Mouse (Mus musculus) c-Kit-negative CD71-positive TER-119-positive erythroid progenitor cells, embryonic 14.5 days (primary cell): Measurements from ENCODE around the gene Aqp2.

ENCODE experiments used
- DNase-seq: peaks from one replicate; pipeline ENCODE4 v3.0.0-alpha.2; 2013; ENCODE audit warnings: low read depth, low spot score

Gene Aqp2

DNA sequence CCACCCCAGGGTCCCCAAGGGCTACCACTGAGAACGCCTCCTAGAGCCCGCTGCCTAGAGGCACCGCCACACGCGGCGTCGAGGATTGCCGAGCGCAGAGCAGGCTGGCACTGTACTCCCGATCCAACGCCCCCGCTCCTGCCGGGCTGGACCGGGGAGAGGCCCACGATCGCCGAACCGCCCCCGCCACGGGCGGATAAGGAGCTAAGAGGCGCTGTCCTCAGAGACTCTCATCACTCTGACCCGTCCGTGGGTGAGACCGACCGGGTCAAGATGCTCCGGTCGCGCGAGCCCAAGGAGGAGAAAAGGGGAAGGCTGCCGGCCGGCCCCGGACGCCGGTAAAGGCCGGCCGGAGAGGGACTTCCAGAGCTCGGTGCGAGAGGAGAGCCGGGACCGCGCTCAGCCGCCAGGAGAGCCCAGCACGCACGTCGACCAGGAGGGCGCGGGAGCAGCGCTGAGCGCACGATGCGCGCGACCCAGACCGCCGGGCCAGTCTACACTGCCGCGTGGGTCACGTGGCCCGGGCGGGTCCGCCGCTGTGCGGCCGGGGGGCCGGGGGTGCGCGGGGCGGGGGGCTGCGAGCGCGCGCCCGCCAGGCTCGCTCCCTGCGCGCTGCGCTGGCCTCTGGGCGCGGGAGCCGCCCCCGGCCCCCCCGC is 11.7 kb downstream of the Aqp2 start, which contains the start of gene Aqp5:
Gene Aqp5, plus strand, starts transcription at position 354 of the 656 bp plus-strand sequence.
- DNase-seq: no peak

DNA sequence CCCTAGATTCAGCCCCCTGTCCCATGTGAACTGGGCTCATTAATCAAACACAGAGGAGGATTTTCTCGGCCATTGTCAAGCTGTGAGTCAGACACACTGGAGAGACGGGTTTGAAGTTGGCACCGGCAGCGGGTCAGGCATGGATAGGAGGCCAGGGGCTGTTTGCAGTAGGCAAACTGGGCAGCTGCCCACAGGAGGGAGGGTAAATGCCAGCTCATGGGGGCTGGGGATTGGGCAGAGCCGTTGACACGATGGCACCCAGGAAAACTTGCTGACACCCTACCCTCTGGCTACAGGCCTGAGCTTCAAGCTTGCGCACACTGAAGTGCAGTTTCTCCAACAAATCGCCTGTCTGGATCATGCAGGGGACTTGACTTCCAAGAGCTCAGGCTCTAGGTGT is 13.3 kb downstream of the Aqp2 start:
- no peak for DNase-seq

DNA sequence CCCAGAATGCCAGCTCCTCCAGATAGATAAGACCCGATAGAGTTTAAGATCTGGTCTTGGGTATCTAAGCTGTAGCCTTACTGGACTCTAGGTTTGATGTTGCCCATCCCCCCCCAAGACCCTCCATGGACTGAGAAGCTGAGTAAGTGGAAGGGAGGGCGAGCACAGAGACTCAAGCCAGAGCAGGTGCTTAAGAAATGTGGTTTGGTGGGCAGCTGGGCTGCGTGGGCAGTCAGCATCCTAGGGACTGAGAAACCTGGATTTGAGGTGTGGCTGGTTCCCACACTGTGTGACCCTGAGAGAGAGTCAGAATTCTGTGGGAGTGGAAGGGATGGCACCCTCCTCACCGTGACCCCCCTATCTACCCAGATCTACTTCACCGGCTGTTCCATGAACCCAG is 14.0 kb downstream of the Aqp2 start:
- no peak for DNase-seq

DNA sequence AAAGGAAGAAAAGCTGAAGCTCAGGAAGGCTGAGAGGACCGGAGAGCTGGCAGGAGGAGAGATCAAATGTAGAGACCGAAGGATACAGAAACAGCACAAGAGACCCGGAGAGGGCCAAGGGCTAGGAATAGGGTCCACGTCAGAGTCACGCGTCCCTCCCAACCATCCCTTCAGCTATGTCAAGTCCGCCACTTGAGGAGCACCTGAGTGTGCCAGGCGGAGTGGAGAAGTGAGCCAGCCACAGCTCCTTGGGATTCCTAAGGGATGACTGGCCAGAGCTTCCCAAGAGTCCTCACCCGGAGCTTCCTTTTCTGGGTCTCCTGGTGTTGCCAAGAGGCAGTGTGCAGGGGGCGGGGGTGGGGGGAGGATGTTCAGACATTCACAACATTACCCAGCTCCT is 16.1 kb downstream of the Aqp2 start:
- no peak for DNase-seq

DNA sequence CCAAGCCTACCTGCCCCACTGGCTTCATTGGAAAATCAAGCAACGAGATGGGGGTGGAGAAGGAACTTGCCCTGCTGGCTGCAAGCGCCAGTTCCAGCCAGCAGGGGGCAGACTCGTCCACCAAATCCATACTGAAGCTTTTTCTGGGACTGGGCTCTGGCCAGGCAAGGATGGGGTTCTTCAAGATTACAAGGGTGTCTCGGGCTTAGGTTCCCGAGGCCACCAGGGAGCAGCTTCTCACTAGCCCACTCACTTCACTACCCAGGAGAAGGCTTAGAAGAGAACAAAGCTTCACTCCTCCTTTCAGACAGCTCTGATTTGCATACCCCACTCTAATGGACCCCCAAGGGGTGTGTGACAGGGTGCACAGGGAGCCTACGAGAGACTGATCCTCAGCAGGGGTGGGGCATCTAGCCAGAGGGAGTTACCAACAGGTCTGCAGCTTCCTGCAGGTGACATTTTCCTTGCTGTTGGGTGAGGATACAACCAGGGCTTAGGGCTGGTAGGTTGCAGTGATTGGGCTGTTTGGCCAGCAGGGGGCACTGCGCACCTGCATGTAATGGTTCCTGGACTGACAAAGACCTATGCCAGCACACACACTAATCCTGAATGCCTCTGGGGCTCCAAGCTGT is 17.3 kb downstream of the Aqp2 start:
- peak; percentile 56 for DNase-seq

DNA sequence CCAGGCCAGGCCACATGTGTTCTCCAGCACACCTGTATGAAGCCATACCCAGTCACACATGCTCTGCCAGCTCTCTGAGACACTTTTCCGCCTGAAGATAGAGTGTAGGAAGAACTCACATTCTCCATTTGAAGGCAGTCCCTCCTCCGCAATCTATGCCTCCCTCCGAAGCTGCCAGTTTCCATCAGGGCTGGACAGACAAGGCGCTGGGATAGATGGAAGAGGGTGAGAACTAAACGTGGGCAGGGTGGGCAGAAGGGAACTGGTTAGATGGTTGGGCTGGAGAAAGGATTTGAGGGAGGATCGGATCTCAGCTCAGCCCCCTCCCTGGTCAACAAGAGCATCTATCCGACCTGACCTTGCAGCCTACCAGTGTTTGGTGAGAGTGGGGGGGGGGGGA is 18.0 kb downstream of the Aqp2 start:
- DNase-seq: no peak

DNA sequence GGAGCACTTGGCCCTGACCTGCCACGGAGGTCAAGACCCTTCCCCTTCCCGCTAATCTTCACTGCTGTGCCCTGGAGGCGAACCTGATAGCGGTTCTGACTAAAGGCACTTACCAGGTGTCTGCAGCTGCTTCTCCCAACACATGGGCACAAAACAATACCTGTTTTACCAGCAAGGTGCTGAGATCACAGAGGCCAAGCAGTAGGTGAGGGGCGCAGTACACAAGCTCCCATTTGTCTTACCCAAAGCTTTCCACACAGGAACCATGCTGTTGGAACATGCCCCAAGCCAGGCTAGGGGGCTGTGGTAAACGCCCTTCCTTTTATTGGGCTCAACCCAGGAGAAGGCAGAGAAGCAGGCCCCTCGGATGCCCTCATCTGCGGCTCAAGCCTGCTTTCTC is 18.7 kb downstream of the Aqp2 start:
- no peak for DNase-seq

DNA sequence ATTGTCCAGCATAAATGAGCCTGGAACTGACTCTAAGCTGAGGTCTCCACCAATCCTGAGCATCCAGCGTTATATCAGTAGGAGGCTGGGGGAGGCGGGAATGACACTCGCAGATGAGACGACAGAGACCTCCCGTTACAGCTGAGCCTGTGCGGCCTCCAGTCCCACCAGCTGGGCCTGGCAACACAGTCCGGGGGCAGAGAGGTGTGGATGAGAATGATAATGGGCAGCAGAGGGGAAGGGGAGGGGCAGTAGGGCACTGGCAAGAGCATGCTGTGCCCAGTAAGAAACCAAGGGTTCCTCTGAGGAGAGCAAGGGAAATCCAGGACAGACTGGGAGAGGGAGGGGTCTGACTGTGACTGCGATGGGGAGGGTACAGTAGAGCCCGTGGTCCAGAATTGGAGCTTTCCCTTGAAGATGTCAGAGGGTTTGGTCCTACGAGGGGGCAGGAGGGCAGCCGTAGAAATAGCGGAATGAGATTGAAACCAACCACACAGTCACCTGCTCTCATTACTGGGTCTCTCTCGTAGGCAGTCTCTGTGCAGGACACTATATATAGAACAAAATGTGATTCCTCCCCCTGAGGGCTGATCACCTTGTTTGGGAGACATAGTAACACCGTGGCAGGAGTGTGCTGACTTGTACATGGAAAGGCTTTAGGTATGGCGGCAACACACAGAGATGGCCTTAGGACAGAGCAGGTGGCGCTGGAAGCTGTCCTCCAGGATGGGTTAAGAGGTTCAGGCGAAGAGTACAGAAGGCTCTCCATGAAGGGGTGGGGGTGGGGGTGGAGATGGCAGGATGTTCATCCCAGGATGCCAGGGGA is 20.6 kb downstream of the Aqp2 start:
- no peak for DNase-seq

DNA sequence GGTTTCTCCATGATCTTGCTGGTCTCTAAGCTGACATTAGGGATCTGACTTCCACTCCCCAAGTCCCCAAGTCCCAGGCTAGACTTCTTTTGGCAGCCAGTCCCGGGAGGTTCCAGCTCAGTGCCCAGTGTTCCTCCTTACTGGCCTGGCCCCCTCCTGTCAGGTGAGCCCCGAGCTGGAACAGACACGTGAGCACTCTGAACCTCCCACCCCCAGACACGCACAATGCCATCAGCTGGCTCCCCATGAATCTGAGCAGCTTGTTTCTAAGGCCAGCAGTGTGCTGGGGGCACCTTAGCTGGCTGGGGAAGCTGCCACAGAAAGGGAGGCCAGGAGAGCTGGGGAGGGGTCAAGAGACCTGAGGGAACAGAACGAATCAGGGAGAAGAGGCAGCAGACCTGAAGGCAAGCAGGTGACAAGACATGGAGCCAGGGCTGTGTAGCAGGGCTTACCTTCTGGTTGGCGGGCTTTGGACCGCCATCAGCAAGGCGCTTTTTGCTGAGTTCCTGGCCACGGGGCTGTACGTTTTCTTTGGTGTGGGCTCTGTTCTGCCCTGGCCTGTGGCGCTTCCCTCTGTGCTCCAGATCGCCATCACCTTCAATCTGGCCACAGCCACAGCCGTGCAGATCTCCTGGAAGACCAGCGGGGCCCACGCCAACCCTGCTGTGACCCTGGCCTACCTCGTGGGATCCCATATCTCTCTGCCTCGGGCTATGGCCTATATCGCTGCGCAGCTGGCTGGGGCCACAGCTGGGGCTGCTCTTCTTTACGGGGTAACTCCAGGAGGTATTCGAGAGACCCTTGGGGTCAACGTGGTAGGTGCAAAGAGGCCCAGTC is 22.3 kb downstream of the Aqp2 start, which contains the start of gene Aqp6:
Gene Aqp6, plus strand, starts transcription at position 415 of the 837 bp plus-strand sequence.
- DNase-seq: no peak

DNA sequence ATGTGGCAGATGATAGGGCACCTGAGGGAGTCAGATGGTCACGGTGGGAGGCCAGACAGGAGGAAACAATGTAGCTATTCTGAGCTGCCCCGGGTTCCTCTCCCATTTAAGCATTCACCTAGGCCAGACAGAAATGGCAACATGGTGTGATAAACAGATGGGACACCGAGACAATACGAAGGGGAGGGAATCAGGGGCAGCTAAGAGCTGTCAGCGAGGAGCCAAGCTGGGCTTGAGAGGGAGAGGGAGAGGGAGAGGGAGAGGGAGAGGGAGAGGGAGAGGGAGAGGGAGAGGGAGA is 22.9 kb downstream of the Aqp2 start:
- no peak for DNase-seq

DNA sequence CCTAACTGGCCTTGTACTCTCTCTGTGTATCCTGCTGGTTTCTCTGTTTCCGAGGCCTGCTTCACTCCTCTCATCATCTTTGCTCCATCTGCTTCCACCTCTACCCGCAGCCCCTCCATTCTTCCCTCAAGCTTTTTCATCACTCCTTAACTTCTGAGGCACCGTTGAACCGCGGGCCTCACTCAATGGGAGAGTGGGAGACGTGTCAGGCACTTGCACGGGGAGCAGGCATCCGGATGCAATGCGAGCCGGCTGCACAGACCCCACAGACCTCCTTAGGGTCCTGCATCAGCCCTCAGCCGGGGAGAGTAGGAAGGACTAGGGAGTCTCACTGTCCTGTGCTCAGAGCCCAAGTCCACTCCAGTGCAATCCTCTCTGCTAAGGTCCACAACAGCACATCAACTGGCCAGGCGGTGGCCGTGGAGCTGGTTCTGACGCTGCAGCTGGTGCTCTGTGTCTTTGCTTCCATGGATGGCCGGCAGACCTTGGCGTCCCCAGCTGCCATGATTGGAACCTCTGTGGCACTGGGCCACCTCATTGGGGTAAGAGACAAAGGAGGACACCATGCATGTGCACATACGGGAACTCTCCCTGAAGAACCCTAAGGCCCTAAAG is 23.5 kb downstream of the Aqp2 start:
- no peak for DNase-seq

DNA sequence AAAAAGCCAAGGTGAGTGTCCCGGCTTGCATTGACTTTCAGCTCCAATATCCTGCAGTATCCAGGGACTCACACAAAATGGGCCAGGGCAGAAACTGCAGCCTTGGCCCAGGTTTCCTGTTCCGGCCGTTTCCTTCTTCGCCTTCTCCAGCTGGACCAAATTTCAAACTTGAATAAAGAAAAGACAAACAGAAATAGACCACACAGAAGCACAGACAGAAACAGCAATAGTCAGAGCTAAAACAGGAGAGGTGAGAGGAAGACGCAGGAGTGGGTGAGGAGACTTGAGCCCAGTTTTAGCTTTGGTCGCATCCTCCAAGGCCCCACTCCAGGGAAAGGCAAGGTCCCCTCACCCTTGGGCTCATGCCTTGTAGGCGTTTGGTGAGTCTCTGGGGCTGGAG is 24.4 kb downstream of the Aqp2 start:
- DNase-seq: no peak

DNA sequence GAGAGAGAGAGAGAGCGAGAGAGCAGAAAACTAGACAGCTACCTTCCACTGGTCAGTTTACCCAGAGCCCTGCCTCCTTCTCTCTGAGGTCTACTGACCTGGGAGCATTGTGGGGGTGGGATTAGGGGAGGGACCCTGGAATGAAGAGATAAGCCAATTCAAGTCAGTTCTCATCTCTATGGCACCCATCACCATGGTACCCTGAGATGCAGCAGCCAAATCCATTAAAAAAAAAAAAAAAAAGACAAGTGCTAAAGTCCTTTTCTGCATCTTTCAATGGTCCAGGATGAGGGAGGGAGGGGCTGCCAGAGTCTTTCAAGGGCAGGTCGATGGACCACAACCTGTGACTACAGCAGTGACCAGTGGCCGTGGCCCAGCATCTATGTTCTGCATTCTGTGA is 26.7 kb downstream of the Aqp2 start:
- DNase-seq: no peak

DNA sequence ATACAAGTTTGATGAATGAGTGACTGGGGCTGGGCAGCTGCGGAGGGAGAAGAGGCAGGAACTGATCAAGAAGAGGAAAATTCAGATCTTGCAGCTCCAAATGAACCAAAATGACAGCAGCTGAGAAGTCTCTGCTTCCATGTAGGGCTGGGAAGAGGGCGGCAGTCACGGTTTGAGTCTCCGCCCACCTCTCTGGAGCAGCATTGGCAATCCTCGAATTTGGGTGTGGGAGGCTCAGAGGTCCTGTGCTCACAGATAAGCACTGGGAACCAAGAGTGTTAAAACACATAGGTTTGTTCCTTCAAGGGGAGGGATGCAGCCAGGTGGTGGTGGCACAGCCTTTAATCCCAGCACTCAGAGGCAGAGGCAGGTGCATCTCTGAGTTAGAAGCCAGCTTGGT is 27.7 kb downstream of the Aqp2 start:
- peak; percentile 30 for DNase-seq

DNA sequence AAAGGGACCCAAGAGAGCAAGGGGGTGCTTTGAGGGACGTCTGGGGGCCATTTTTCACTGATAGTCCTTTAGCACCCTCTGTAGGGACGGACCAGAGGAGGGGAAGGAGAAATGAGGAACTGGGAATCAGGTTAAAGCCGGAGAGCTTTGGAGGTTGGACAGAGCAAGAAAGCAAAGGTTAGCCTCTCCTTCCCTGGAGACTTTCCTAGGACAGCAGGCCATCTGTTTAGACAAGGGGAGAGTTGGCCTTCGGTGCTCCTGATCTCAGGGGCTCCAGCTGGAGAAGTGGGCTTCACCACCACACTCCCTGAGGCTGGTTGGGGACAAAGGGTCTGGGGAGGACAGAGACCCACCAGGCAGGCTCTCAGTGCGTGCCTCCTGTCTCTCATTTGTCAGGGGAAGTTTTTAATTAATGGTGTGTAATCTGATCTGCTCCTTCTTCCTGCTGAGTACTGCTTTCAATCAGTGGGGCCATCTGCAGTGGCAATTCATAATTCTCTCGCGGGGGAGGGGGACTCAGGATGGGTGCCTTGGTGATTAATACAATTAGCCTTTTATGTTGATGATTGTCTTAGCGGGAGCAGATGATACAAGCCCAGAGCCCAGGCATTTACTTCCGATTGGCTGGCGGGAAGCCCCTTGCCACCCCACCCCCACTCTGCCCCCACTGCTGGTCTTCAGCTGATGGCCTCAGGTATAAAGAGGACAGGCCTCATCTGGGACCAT is 28.7 kb downstream of the Aqp2 start:
- no peak for DNase-seq

DNA sequence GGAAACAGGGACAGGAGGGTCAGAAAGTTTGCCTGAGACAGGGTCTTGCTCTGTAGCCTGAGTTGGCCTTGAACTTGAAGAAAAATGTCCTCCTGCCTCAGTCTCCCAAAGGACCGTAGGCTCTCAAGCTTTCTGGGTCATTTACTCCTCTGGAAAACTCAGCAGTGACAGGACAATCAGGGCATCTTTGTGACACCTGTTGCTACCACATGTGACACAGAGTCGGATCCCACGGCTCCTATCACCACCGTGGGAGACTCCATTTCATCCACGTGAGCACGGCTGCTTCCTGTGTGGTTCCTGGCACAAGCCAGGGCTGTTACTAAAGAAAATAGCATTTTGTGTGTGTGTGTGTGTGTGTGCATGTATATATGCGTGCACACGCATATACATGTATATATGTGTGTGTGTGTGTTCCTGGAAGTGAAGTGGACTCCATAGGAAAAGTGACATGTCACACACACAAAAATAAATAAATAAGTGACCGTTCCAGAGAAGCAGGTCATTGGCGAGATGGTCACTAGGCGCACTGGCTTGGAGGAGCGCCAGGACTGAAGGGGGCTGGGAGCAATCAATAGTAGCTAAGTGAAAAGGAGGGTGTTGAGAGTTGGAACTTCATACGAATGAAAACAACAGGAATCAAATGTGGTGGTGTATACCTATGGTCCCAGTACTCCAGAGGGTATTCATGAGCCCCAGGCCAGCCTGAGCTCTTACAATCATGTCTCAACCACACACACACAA is 29.7 kb downstream of the Aqp2 start:
- DNase-seq: no peak

DNA sequence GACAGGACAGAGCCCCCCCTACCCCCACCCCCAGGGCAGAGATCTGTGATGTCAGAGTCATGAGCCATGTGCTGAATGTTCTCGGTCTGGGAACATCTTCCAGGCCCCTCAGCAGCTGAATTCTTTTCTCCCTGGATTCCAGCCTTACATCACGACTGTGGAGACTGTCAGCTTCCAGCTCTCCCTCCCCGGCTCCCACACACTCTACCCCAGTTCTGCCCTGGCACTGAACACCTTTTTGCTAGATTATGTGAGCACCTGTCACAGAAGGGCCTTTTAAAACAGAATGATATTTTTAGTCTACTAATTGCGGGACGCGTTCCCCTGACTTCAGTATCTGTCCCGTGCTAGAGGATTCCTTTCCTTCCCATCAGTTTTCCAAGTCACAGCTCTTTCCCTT is 32.7 kb downstream of the Aqp2 start:
- no peak for DNase-seq

DNA sequence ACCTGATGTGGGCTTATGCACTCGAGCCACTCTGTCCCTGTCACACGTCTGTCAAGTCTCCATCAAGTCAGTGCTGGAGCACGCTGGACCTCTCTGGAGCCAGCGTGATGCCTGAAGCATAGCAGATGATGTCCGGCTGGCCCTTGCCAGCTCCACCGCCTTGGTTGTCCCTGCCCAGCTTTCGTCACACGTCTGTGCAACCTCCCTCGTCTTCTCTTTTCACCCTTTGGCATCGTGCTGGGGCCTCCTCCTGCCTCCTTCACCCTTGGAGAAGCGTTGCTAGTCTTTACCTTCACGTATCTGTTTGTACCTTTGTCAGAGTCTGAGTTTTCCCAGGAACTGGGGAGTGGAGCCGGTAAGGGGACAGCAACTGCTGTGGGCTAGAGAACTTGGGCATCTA is 35.4 kb downstream of the Aqp2 start:
- no peak for DNase-seq

DNA sequence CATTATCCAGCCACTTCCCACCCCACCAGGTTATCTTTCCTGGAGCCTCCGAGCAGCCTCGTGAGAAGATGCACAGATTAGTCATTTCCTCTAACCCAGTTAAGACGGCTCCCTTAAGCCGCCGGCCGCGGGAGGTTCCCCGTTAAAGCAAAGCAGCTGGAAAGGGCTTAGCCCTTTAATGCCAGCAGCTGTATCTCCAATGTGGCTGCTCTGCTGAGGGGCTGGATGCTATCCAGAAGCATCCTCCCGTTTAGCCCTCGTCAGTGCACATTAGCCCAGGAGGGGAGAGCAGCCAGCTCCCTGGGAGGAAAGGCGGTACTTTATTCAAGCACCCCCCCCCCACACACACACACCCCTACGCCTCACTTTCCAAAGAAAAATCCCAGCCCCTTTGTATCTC is 35.9 kb downstream of the Aqp2 start:
- no peak for DNase-seq

DNA sequence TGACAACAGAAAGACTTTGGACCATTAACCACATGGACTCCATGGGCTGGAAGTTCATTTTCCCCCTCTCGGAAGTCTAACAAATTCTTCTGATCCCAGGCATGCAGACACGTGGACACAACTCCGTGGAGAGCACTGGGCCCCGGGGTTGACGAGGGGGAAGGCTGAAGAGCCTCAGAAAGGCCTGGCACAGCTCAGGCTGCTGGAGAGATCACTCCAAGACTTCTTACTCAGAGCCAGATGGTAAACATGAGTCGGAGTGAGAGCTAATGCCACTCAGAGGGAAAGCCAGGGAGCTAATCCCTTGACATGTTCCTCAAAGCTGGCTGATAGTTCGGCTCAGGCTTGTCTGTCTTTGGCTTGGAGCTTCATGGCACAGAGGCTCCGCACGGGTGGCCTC is 36.4 kb downstream of the Aqp2 start:
- no peak for DNase-seq
